Mouse (Mus musculus): Measurements from ENCODE around the gene Eif3g.

The Eif3g gene

GRCm38 (mm10) chr9:20888386-20888765 is 10.0 kb downstream of the Eif3g start:
- DNase-seq (ENCODE audit: inconsistent ontology term), result no peak

GRCm38 (mm10) chr9:20887704-20888385 is 10.6 kb downstream of the Eif3g start, which contains the start of gene Ppan:
Ppan (plus strand) TSS chr9:20888175.
- peak; percentile 92 for DNase-seq (ENCODE audit: inconsistent ontology term)

GRCm38 (mm10) chr9:20887191-20887590 is 11.2 kb downstream of the Eif3g start:
- no peak for DNase-seq (ENCODE audit: inconsistent ontology term)

GRCm38 (mm10) chr9:20886563-20886962 is 11.9 kb downstream of the Eif3g start:
- no peak for DNase-seq (ENCODE audit: inconsistent ontology term)

- DNase-seq (ENCODE audit: inconsistent ontology term), result no peak
Observed at GRCm38 (mm10) chr9:20879097-20879792, 19.2 kb downstream of the Eif3g start, which contains the start of gene Angptl6. Angptl6 (minus strand) TSS chr9:20879727.

- DNase-seq (ENCODE audit: inconsistent ontology term), result no peak
Observed at GRCm38 (mm10) chr9:20878710-20879065, 19.7 kb downstream of the Eif3g start.

- DNase-seq (ENCODE audit: inconsistent ontology term), result peak; percentile 100
Observed at GRCm38 (mm10) chr9:20878041-20878709, 20.2 kb downstream of the Eif3g start.

- no peak for DNase-seq (ENCODE audit: inconsistent ontology term)
Observed at GRCm38 (mm10) chr9:20877118-20878040, 21.0 kb downstream of the Eif3g start.

GRCm38 (mm10) chr9:20876318-20877117 is 21.9 kb downstream of the Eif3g start:
- DNase-seq (ENCODE audit: inconsistent ontology term), result no peak

- DNase-seq (ENCODE audit: inconsistent ontology term), result no peak
Observed at GRCm38 (mm10) chr9:20875021-20875790, 23.2 kb downstream of the Eif3g start.

- no peak for DNase-seq (ENCODE audit: inconsistent ontology term)
Observed at GRCm38 (mm10) chr9:20873521-20873920, 24.9 kb downstream of the Eif3g start.

- DNase-seq (ENCODE audit: inconsistent ontology term), result no peak
Observed at GRCm38 (mm10) chr9:20872991-20873390, 25.4 kb downstream of the Eif3g start.

GRCm38 (mm10) chr9:20870211-20871173 is 27.9 kb downstream of the Eif3g start:
- no peak for DNase-seq (ENCODE audit: inconsistent ontology term)

GRCm38 (mm10) chr9:20869246-20869645 is 29.2 kb downstream of the Eif3g start:
- no peak for DNase-seq (ENCODE audit: inconsistent ontology term)

GRCm38 (mm10) chr9:20868448-20869001 is 29.9 kb downstream of the Eif3g start, which contains the start of gene A230050P20Rik:
A230050P20Rik (plus strand) TSS chr9:20868642.
- peak; percentile 52 for DNase-seq (ENCODE audit: inconsistent ontology term)

GRCm38 (mm10) chr9:20866879-20867278 is 31.5 kb downstream of the Eif3g start:
- no peak for DNase-seq (ENCODE audit: inconsistent ontology term)

- DNase-seq (ENCODE audit: inconsistent ontology term), result peak; percentile 32
Observed at GRCm38 (mm10) chr9:20862225-20862624, 36.2 kb downstream of the Eif3g start.

- DNase-seq (ENCODE audit: inconsistent ontology term), result no peak
Observed at GRCm38 (mm10) chr9:20861821-20862220, 36.6 kb downstream of the Eif3g start.

Measured in Muller cell, postnatal 12 days (primary cell).